Mouse (Mus musculus): Measurements from ENCODE around the gene Mblac2. TPM values are rescaled to one million over a fixed set of nuclear protein-coding genes. Genes with fewer than 3 reads are reported as not detected.

The Mblac2 gene
- 3.7 and 5.2 TPM in 2 replicates for polyA plus RNA-seq (2014; fragmentation: Nextera tagmentation; extraction: Ambion mirVana)

- peaks cover 23% of the 10 kb centered on the region for H3K4me1 ChIP-seq (replicated peaks; ENCODE audit: control insufficient read depth, insufficient read depth, low read length)
- H3K4me3 ChIP-seq (ENCODE audit: low read depth, low read length): peak within 1 kb of the TSS; percentile 75
- peak within 1 kb of the TSS; percentile 89 for H3K27ac ChIP-seq (ENCODE audit: low read depth, low read length)
- WGBS: under 1% methylated on average over 60 of the region's 61 CpGs
- H3K9me3 ChIP-seq (ENCODE audit: control insufficient read depth, low read length): no peaks in the 10 kb centered on the region
- H3K4me2 ChIP-seq: peak within 1 kb of the TSS; percentile 100
- DNase-seq (ENCODE audit: low spot score): peak; percentile 94
- ATAC-seq (replicated peaks; ENCODE audit: low FRiP score): peak; percentile 92
- H3K9ac ChIP-seq (ENCODE audit: low read depth, low read length): peak within 1 kb of the TSS; percentile 84
- H3K36me3 ChIP-seq (ENCODE audit: control insufficient read depth, insufficient read depth, low read length): no peaks in the 10 kb centered on the region
- no peaks in the 10 kb centered on the region for H3K27me3 ChIP-seq (replicated peaks; ENCODE audit: control insufficient read depth, insufficient read depth, low read length)
Observed at GRCm38 (mm10) chr13:81710775-81711545, at the start of gene Mblac2, which contains the start of gene Polr3g. TSS of gene Mblac2 (plus strand) at chr13:81711341. TSS of gene Polr3g (minus strand) at chr13:81711013.

- Histone ChIP-seq H3K27me3 (replicated peaks; ENCODE audit: control insufficient read depth, insufficient read depth, low read length) (no peaks in the 10 kb centered on the region), H3K36me3 (ENCODE audit: control insufficient read depth, insufficient read depth, low read length) (peaks cover 8% of the 10 kb centered on the region; the same call in 1 of the 2 replicates), H3K27ac (ENCODE audit: low read depth, low read length) (no peak overlapping the region), H3K4me3 (ENCODE audit: low read depth, low read length) (no peak overlapping the region), H3K4me2 (no peak overlapping the region), H3K4me1 (replicated peaks; ENCODE audit: control insufficient read depth, insufficient read depth, low read length) (peaks cover 8% of the 10 kb centered on the region), H3K9me3 (ENCODE audit: control insufficient read depth, low read length) (no peaks in the 10 kb centered on the region), H3K9ac (ENCODE audit: low read depth, low read length) (no peak overlapping the region)
- DNase-seq (ENCODE audit: low spot score): no peak
- 84% methylated on average over 12 of the region's 12 CpGs for WGBS
- peak; percentile 90 for ATAC-seq (replicated peaks; ENCODE audit: low FRiP score)
Observed at GRCm38 (mm10) chr13:81663566-81664330, 47.4 kb upstream of the Mblac2 start.

GRCm38 (mm10) chr13:81664331-81664698 is 46.8 kb upstream of the Mblac2 start:
- 0 out of 2 replicates have a peak, but pooled peaks have one; percentile 18 for ATAC-seq (replicated peaks; ENCODE audit: low FRiP score)
- H3K27me3 ChIP-seq (replicated peaks; ENCODE audit: control insufficient read depth, insufficient read depth, low read length): no peaks in the 10 kb centered on the region
- H3K36me3 ChIP-seq (ENCODE audit: control insufficient read depth, insufficient read depth, low read length): peaks cover 10% of the 10 kb centered on the region; the same call in 1 of the 2 replicates
- no peak overlapping the region for H3K4me2 ChIP-seq
- H3K4me1 ChIP-seq (replicated peaks; ENCODE audit: control insufficient read depth, insufficient read depth, low read length): peaks cover 6% of the 10 kb centered on the region; the same call in 1 of the 2 replicates
- H3K4me3 ChIP-seq (ENCODE audit: low read depth, low read length): no peak overlapping the region
- no peaks in the 10 kb centered on the region for H3K9me3 ChIP-seq (ENCODE audit: control insufficient read depth, low read length)
- no peak overlapping the region for H3K27ac ChIP-seq (ENCODE audit: low read depth, low read length)
- no peak for DNase-seq (ENCODE audit: low spot score)
- H3K9ac ChIP-seq (ENCODE audit: low read depth, low read length): no peak overlapping the region
- 88% methylated on average over 5 of the region's 5 CpGs for WGBS

GRCm38 (mm10) chr13:81667713-81668112 is 43.4 kb upstream of the Mblac2 start:
- Histone ChIP-seq H3K9ac (ENCODE audit: low read depth, low read length) (no peak overlapping the region), H3K4me2 (no peak overlapping the region), H3K9me3 (ENCODE audit: control insufficient read depth, low read length) (no peaks in the 10 kb centered on the region), H3K36me3 (ENCODE audit: control insufficient read depth, insufficient read depth, low read length) (peaks cover 13% of the 10 kb centered on the region; the same call in 1 of the 2 replicates), H3K27ac (ENCODE audit: low read depth, low read length) (no peak overlapping the region), H3K27me3 (replicated peaks; ENCODE audit: control insufficient read depth, insufficient read depth, low read length) (no peaks in the 10 kb centered on the region), H3K4me1 (replicated peaks; ENCODE audit: control insufficient read depth, insufficient read depth, low read length) (peaks cover 6% of the 10 kb centered on the region; the same call in 1 of the 2 replicates), H3K4me3 (ENCODE audit: low read depth, low read length) (no peak overlapping the region)
- no peak for ATAC-seq (replicated peaks; ENCODE audit: low FRiP score)
- 88% methylated on average over 5 of the region's 5 CpGs for whole genome bisulfite sequencing
- no peak for DNase-seq (ENCODE audit: low spot score)

GRCm38 (mm10) chr13:81675333-81675732 is 35.8 kb upstream of the Mblac2 start:
- Histone ChIP-seq H3K9me3 (ENCODE audit: control insufficient read depth, low read length) (no peaks in the 10 kb centered on the region), H3K4me1 (replicated peaks; ENCODE audit: control insufficient read depth, insufficient read depth, low read length) (no peaks in the 10 kb centered on the region), H3K27ac (ENCODE audit: low read depth, low read length) (no peak overlapping the region), H3K27me3 (replicated peaks; ENCODE audit: control insufficient read depth, insufficient read depth, low read length) (no peaks in the 10 kb centered on the region), H3K36me3 (ENCODE audit: control insufficient read depth, insufficient read depth, low read length) (peaks cover 13% of the 10 kb centered on the region), H3K9ac (ENCODE audit: low read depth, low read length) (no peak overlapping the region), H3K4me2 (no peak overlapping the region), H3K4me3 (ENCODE audit: low read depth, low read length) (no peak overlapping the region)
- 85% methylated on average over 8 of the region's 8 CpGs for WGBS
- ATAC-seq (replicated peaks; ENCODE audit: low FRiP score) (no peak), DNase-seq (ENCODE audit: low spot score) (no peak)

GRCm38 (mm10) chr13:81683107-81683506 is 28.0 kb upstream of the Mblac2 start:
- no peak for DNase-seq (ENCODE audit: low spot score)
- no peaks in the 10 kb centered on the region for H3K27me3 ChIP-seq (replicated peaks; ENCODE audit: control insufficient read depth, insufficient read depth, low read length)
- no peaks in the 10 kb centered on the region for H3K4me1 ChIP-seq (replicated peaks; ENCODE audit: control insufficient read depth, insufficient read depth, low read length)
- no peak overlapping the region for H3K27ac ChIP-seq (ENCODE audit: low read depth, low read length)
- H3K36me3 ChIP-seq (ENCODE audit: control insufficient read depth, insufficient read depth, low read length): peaks cover under 1% of the 10 kb centered on the region; the same call in 1 of the 2 replicates
- no peaks in the 10 kb centered on the region for H3K9me3 ChIP-seq (ENCODE audit: control insufficient read depth, low read length)
- no peak overlapping the region for H3K4me3 ChIP-seq (ENCODE audit: low read depth, low read length)
- peak; percentile 57 for ATAC-seq (replicated peaks; ENCODE audit: low FRiP score)
- no peak overlapping the region for H3K4me2 ChIP-seq
- WGBS: 95% methylated on average over 3 of the region's 3 CpGs
- no peak overlapping the region for H3K9ac ChIP-seq (ENCODE audit: low read depth, low read length)

GRCm38 (mm10) chr13:81684258-81684657 is 26.9 kb upstream of the Mblac2 start:
- WGBS: 79% methylated on average over 5 of the region's 5 CpGs
- no peak overlapping the region for H3K4me2 ChIP-seq
- no peak for DNase-seq (ENCODE audit: low spot score)

GRCm38 (mm10) chr13:81684884-81685283 is 26.3 kb upstream of the Mblac2 start:
- peaks cover 5% of the 10 kb centered on the region for H3K4me1 ChIP-seq (replicated peaks; ENCODE audit: control insufficient read depth, insufficient read depth, low read length)
- H3K9me3 ChIP-seq (ENCODE audit: control insufficient read depth, low read length): no peaks in the 10 kb centered on the region
- H3K27ac ChIP-seq (ENCODE audit: low read depth, low read length): no peak overlapping the region
- H3K4me3 ChIP-seq (ENCODE audit: low read depth, low read length): no peak overlapping the region
- WGBS: 77% methylated on average over 3 of the region's 3 CpGs
- no peak overlapping the region for H3K4me2 ChIP-seq
- DNase-seq (ENCODE audit: low spot score) (no peak), ATAC-seq (replicated peaks; ENCODE audit: low FRiP score) (no peak)
- no peak overlapping the region for H3K9ac ChIP-seq (ENCODE audit: low read depth, low read length)
- no peaks in the 10 kb centered on the region for H3K27me3 ChIP-seq (replicated peaks; ENCODE audit: control insufficient read depth, insufficient read depth, low read length)
- peaks cover 8% of the 10 kb centered on the region; the same call in 1 of the 2 replicates for H3K36me3 ChIP-seq (ENCODE audit: control insufficient read depth, insufficient read depth, low read length)

More at GRCm38 (mm10) chr13:81684258-81684657, 26.9 kb upstream of the Mblac2 start:
- no peak overlapping the region for H3K4me3 ChIP-seq (ENCODE audit: low read depth, low read length)
- H3K9me3 ChIP-seq (ENCODE audit: control insufficient read depth, low read length): no peaks in the 10 kb centered on the region
- H3K9ac ChIP-seq (ENCODE audit: low read depth, low read length): no peak overlapping the region
- H3K36me3 ChIP-seq (ENCODE audit: control insufficient read depth, insufficient read depth, low read length): peaks cover 6% of the 10 kb centered on the region; the same call in 1 of the 2 replicates
- no peaks in the 10 kb centered on the region for H3K4me1 ChIP-seq (replicated peaks; ENCODE audit: control insufficient read depth, insufficient read depth, low read length)
- no peak overlapping the region for H3K27ac ChIP-seq (ENCODE audit: low read depth, low read length)
- no peak for ATAC-seq (replicated peaks; ENCODE audit: low FRiP score)
- H3K27me3 ChIP-seq (replicated peaks; ENCODE audit: control insufficient read depth, insufficient read depth, low read length): no peaks in the 10 kb centered on the region
